Mouse (Mus musculus): Measurements from ENCODE around the gene Pafah1b1. TPM values are rescaled to one million over a fixed set of nuclear protein-coding genes. Genes with fewer than 3 reads are reported as not detected.
A peak's percentile ranks its signal among the peaks of the same experiment; 100 is the strongest.

Gene Pafah1b1
- polyA plus RNA-seq, 1 experiment from 2014 or later: 67.2 TPM

DNA sequence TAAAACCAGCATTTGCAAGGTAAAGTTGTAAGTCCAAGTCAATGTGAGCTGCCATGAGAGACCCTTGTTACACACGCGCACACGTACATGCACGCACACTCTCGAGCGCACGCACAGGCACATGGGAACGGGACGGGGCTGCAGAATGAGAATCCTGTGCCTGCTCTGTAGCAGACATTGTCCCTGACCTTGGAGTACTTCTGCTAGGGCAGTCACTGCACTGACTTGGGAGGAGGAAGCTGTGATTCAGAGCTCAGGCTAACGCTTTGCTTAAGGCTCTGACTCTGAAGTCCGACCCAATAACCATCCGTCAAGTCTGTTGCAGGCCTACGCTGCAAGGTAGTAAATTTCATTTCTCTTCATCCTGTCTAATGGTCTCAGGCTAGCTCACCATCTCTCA is 24.8 kb upstream of the Pafah1b1 start:
- no peak overlapping the region for H3K4me3 ChIP-seq (ENCODE audit: low read depth, low read length)
- no peaks in the 10 kb centered on the region for H3K27me3 ChIP-seq (ENCODE audit: insufficient read depth, low read length)
- no peak overlapping the region for H3K27ac ChIP-seq (ENCODE audit: low read depth)
- H3K36me3 ChIP-seq (ENCODE audit: insufficient read depth): no peaks in the 10 kb centered on the region
- ATAC-seq (ENCODE audit: insufficient read depth) (no peak), DNase-seq (no peak)
- no peak for TF ChIP-seq CTCF (IDR thresholded peaks at IDR 0.05; ENCODE audit: low read depth)
- whole genome bisulfite sequencing: 81% methylated on average over 13 of the region's 13 CpGs
- H3K9ac ChIP-seq: no peak overlapping the region
- no peaks in the 10 kb centered on the region for H3K9me3 ChIP-seq (ENCODE audit: low read depth, low read length)
- no peaks in the 10 kb centered on the region for H3K4me1 ChIP-seq (ENCODE audit: insufficient read depth)
- H3K4me2 ChIP-seq: no peak overlapping the region

DNA sequence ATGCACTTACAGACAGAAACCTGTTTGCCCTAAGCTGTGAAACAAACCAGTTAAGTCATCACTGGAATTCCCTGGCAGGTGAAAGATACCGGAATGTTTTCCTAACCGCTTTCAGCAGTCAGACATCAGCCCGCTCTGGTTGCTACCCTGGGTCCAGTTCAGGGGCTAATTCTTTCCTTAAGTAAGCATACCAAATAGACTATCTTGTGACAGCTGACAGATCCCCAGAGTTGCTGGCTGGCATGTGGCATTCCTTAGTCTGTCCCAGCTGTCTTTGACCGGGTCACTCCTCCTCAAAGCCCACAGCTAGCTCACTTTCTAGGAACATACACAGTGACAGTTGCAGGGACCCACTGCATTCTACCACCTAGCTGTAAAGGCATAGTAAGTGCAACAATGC is 23.6 kb upstream of the Pafah1b1 start:
- 20% methylated on average over 4 of the region's 4 CpGs for WGBS
- H3K27ac ChIP-seq (ENCODE audit: low read depth): no peak overlapping the region
- H3K27me3 ChIP-seq (ENCODE audit: insufficient read depth, low read length): no peaks in the 10 kb centered on the region
- DNase-seq: no peak
- no peak for TF ChIP-seq CTCF (IDR thresholded peaks at IDR 0.05; ENCODE audit: low read depth)
- H3K4me2 ChIP-seq: no peak overlapping the region
- H3K4me3 ChIP-seq (ENCODE audit: low read depth, low read length): no peak overlapping the region
- H3K36me3 ChIP-seq (ENCODE audit: insufficient read depth): no peaks in the 10 kb centered on the region
- H3K9ac ChIP-seq: no peak overlapping the region
- no peaks in the 10 kb centered on the region for H3K4me1 ChIP-seq (ENCODE audit: insufficient read depth)
- ATAC-seq (ENCODE audit: insufficient read depth): no peak
- H3K9me3 ChIP-seq (ENCODE audit: low read depth, low read length): no peaks in the 10 kb centered on the region

- H3K4me3 ChIP-seq (ENCODE audit: low read depth, low read length): no peak overlapping the region
- no peaks in the 10 kb centered on the region for H3K36me3 ChIP-seq (ENCODE audit: insufficient read depth)
- no peak overlapping the region for H3K4me2 ChIP-seq
- H3K9ac ChIP-seq: no peak overlapping the region
- no peak for TF ChIP-seq CTCF (IDR thresholded peaks at IDR 0.05; ENCODE audit: low read depth)
- DNase-seq: no peak
- H3K9me3 ChIP-seq (ENCODE audit: low read depth, low read length): peaks cover 3% of the 10 kb centered on the region; the same call in 1 of the 2 replicates
- no peaks in the 10 kb centered on the region for H3K27me3 ChIP-seq (ENCODE audit: insufficient read depth, low read length)
- no peak overlapping the region for H3K27ac ChIP-seq (ENCODE audit: low read depth)
- ATAC-seq (ENCODE audit: insufficient read depth): no peak
- 56% methylated on average over 3 of the region's 3 CpGs for WGBS
- H3K4me1 ChIP-seq (ENCODE audit: insufficient read depth): no peaks in the 10 kb centered on the region
These were observed 13.4 kb upstream of the Pafah1b1 start for GRCm38 (mm10) chr11:74737861-74738260.

DNA sequence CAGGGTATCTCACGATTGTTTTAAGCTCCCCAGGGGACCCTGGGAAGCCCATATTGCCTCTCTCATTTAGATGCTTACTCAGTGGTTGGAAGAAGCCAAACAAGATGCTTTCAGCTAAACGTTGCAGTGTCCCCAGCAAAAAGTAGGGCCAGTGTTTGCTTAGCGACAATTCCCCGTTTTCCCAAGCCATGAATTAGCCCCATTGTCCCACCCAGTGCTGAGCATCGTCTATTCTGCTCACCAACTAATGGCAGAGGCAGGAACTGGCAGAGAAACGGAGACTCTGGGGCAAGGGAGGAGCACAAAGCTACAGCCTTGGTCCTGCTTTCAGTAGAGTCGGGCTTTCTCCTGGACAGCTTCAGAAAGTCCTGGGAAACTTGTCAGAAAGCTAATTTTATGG is 10.4 kb upstream of the Pafah1b1 start:
- Histone ChIP-seq H3K9ac (no peak overlapping the region), H3K27ac (ENCODE audit: low read depth) (no peak overlapping the region), H3K4me1 (ENCODE audit: insufficient read depth) (no peaks in the 10 kb centered on the region), H3K4me3 (ENCODE audit: low read depth, low read length) (no peak overlapping the region), H3K36me3 (ENCODE audit: insufficient read depth) (no peaks in the 10 kb centered on the region), H3K27me3 (ENCODE audit: insufficient read depth, low read length) (no peaks in the 10 kb centered on the region), H3K9me3 (ENCODE audit: low read depth, low read length) (peaks cover 3% of the 10 kb centered on the region; the same call in 1 of the 2 replicates), H3K4me2 (no peak overlapping the region)
- ATAC-seq (ENCODE audit: insufficient read depth) (no peak), DNase-seq (no peak)
- 29% methylated on average over 7 of the region's 7 CpGs for WGBS
- TF ChIP-seq CTCF (IDR thresholded peaks at IDR 0.05; ENCODE audit: low read depth): no peak

GRCm38 (mm10) chr11:74725181-74725580 is 711 bp upstream of the Pafah1b1 start:
- Histone ChIP-seq H3K4me3 (ENCODE audit: low read depth, low read length) (no peak overlapping the region), H3K4me1 (ENCODE audit: insufficient read depth) (0 out of 2 replicates have a peak, but pooled peaks cover 5% of the 10 kb centered on the region), H3K27me3 (ENCODE audit: insufficient read depth, low read length) (no peaks in the 10 kb centered on the region), H3K4me2 (peak overlapping the region; percentile 65; the same call in 1 of the 2 replicates), H3K9me3 (ENCODE audit: low read depth, low read length) (no peaks in the 10 kb centered on the region), H3K27ac (ENCODE audit: low read depth) (no peak overlapping the region), H3K36me3 (ENCODE audit: insufficient read depth) (no peaks in the 10 kb centered on the region), H3K9ac (no peak overlapping the region)
- ATAC-seq (ENCODE audit: insufficient read depth) (no peak), DNase-seq (no peak)
- 52% methylated on average over 5 of the region's 5 CpGs for WGBS
- TF ChIP-seq CTCF (IDR thresholded peaks at IDR 0.05; ENCODE audit: low read depth): no peak

DNA sequence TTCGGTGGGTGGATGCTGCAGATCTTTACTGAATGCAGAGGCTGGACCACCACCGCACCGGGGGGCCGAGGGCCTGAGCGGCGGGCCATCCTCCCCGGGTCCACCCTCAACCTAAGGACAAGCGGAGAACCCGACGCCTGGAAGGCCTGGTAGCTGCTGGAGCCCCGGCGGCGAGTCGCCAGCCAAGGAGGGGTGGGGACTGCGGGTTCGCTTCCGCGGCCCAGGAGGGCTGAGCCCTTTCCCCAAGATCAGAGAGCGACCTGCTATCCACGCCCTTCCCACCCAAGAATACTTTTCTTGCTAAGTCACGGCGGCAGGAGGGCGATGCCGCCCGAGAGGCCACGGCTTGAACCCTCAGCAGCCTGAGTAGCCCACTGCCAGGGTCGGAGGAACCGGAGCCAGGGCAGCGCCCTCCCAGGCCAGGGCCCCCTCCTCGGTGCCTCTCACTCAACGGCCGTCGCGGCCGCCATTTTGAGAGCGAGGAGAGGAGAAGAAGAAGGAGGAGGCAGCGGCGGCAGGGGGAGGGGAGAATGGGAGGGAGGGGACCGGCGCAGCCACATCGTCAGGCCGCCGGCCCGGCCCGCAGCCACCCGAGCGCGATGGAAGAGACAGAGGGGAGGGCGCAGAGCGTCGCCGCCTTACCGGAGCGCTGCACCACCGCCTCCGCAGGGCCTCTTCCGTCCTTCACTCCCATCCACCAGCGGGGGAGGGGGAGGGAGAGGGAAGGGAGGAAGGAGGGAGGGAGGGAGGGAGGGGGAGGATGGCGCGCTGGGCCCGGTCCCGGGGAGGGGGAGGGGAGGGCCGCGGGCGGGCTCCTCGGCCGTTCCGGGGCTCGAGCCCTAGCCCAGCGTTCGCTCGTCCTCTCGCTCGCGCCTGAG is 874 bp downstream of the Pafah1b1 start:
- Histone ChIP-seq H3K4me1 (ENCODE audit: insufficient read depth) (0 out of 2 replicates have a peak, but pooled peaks cover 5% of the 10 kb centered on the region), H3K9ac (peak overlapping the region; percentile 96), H3K4me2 (peak overlapping the region; percentile 84), H3K36me3 (ENCODE audit: insufficient read depth) (no peaks in the 10 kb centered on the region), H3K27me3 (ENCODE audit: insufficient read depth, low read length) (no peaks in the 10 kb centered on the region), H3K9me3 (ENCODE audit: low read depth, low read length) (no peaks in the 10 kb centered on the region), H3K4me3 (ENCODE audit: low read depth, low read length) (peak overlapping the region; percentile 99), H3K27ac (ENCODE audit: low read depth) (peak overlapping the region; percentile 99)
- peak; percentile 88 for DNase-seq
- under 1% methylated on average over 42 of the region's 75 CpGs for WGBS
- peak; percentile 83 for ATAC-seq (ENCODE audit: insufficient read depth)
- TF ChIP-seq CTCF (IDR thresholded peaks at IDR 0.05; ENCODE audit: low read depth): no peak

GRCm38 (mm10) chr11:74721971-74722370 is 2.5 kb downstream of the Pafah1b1 start:
- WGBS: 42% methylated on average over 3 of the region's 3 CpGs
- no peak for ATAC-seq (ENCODE audit: insufficient read depth)
- DNase-seq: no peak

More at GRCm38 (mm10) chr11:74721971-74722370, 2.5 kb downstream of the Pafah1b1 start:
- Histone ChIP-seq H3K27ac (ENCODE audit: low read depth) (no peak overlapping the region), H3K4me1 (ENCODE audit: insufficient read depth) (0 out of 2 replicates have a peak, but pooled peaks cover 5% of the 10 kb centered on the region), H3K4me2 (peak overlapping the region; percentile 84), H3K9me3 (ENCODE audit: low read depth, low read length) (no peaks in the 10 kb centered on the region), H3K27me3 (ENCODE audit: insufficient read depth, low read length) (no peaks in the 10 kb centered on the region), H3K9ac (peak overlapping the region; percentile 51), H3K36me3 (ENCODE audit: insufficient read depth) (no peaks in the 10 kb centered on the region), H3K4me3 (ENCODE audit: low read depth, low read length) (peak overlapping the region; percentile 33)
- no peak for TF ChIP-seq CTCF (IDR thresholded peaks at IDR 0.05; ENCODE audit: low read depth)

Measured in lung, embryonic 14.5 days (tissue).